ENCODE assay signal across 8 mouse cellular contexts in genomic region chr1:89525825-89526224, GRCm38 (mm10).
DNase-seq lines count a peak whose midpoint lies in the region; ATAC-seq and TF ChIP-seq lines count a peak whose summit lies in the region.

No protein-coding gene starts in this region.

- no peak for DNase-seq in forebrain, embryonic 10.5 days (ENCODE audit: extremely low spot score, low spot score)
- DNase-seq in cerebellum, postnatal 14 days: peak; percentile 86 to 92
- peak; percentile 56 to 78 for DNase-seq in layer of hippocampus, postnatal 14 days (ENCODE audit: low spot score in 2 of 2)
- peak; percentile 86 for DNase-seq in midbrain, postnatal 0 days (ENCODE audit: low spot score)
- DNase-seq in spleen, postnatal 4 days (ENCODE audit: low spot score in 2 of 2): no peak

- peak; percentile 54 for TF ChIP-seq CTCF in ES-Bruce4 (IDR thresholded peaks at IDR 0.05; ENCODE audit: low read depth, low read length)
- peak; percentile 91 for TF ChIP-seq CTCF in midbrain, postnatal 0 days (IDR thresholded peaks at IDR 0.05)

- no peak overlapping the region for H3K9ac ChIP-seq in forebrain, embryonic 12.5 days
- no peak overlapping the region for H3K9ac ChIP-seq in ES-Bruce4 (ENCODE audit: low read depth, poor library complexity, severe bottlenecking)
- no peak overlapping the region for H3K9ac ChIP-seq in hindbrain, embryonic 12.5 days
- H3K9ac ChIP-seq in midbrain, postnatal 0 days (replicated peaks; ENCODE audit: low read length, poor library complexity, severe bottlenecking): no peak overlapping the region

- peak; percentile 42; the same call in 1 of the 2 replicates for ATAC-seq in forebrain, embryonic 12.5 days (ENCODE audit: low FRiP score)
- ATAC-seq in hindbrain, embryonic 12.5 days (ENCODE audit: low FRiP score): peak; percentile 49; the same call in 1 of the 2 replicates
- ATAC-seq in midbrain, postnatal 0 days (ENCODE audit: low FRiP score): peak; percentile 47

- H3K4me2 ChIP-seq in forebrain, embryonic 12.5 days: no peak overlapping the region
- no peak overlapping the region for H3K4me2 ChIP-seq in hindbrain, embryonic 12.5 days (replicated peaks)
- H3K4me2 ChIP-seq in midbrain, postnatal 0 days (ENCODE audit: low read depth, low read length, poor library complexity, severe bottlenecking): no peak overlapping the region; the same call in 1 of the 2 replicates

- no peaks in the 10 kb centered on the region for H3K36me3 ChIP-seq in forebrain, embryonic 12.5 days (replicated peaks)
- H3K36me3 ChIP-seq in forebrain, embryonic 10.5 days (replicated peaks): no peaks in the 10 kb centered on the region; the same call in 1 of the 2 replicates
- H3K36me3 ChIP-seq in ES-Bruce4 (ENCODE audit: control insufficient read depth, insufficient read depth, low read length, poor library complexity, severe bottlenecking): no peaks in the 10 kb centered on the region
- H3K36me3 ChIP-seq in hindbrain, embryonic 12.5 days: no peaks in the 10 kb centered on the region
- no peaks in the 10 kb centered on the region for H3K36me3 ChIP-seq in midbrain, postnatal 0 days (ENCODE audit: insufficient read depth, low read length)

- H3K4me3 ChIP-seq in forebrain, embryonic 12.5 days (replicated peaks): no peak overlapping the region
- no peak overlapping the region for H3K4me3 ChIP-seq in forebrain, embryonic 10.5 days
- H3K4me3 ChIP-seq in ES-Bruce4 (ENCODE audit: low read depth, low read length): no peak overlapping the region
- H3K4me3 ChIP-seq in hindbrain, embryonic 12.5 days: no peak overlapping the region
- H3K4me3 ChIP-seq in midbrain, postnatal 0 days (ENCODE audit: low read depth, low read length): no peak overlapping the region

- peaks cover 23% of the 10 kb centered on the region for H3K27me3 ChIP-seq in forebrain, embryonic 12.5 days
- no peaks in the 10 kb centered on the region for H3K27me3 ChIP-seq in forebrain, embryonic 10.5 days (ENCODE audit: poor library complexity, severe bottlenecking)
- no peaks in the 10 kb centered on the region for H3K27me3 ChIP-seq in ES-Bruce4 (ENCODE audit: control insufficient read depth, insufficient read depth, low read length, poor library complexity, severe bottlenecking)
- H3K27me3 ChIP-seq in hindbrain, embryonic 12.5 days: 0 out of 2 replicates have a peak, but pooled peaks cover 4% of the 10 kb centered on the region
- H3K27me3 ChIP-seq in midbrain, postnatal 0 days (ENCODE audit: insufficient read depth, low read length): no peaks in the 10 kb centered on the region

- no peak for TF ChIP-seq POLR2A in ES-Bruce4 (IDR thresholded peaks at IDR 0.05; ENCODE audit: insufficient read depth, low read length)

- TF ChIP-seq EP300 in ES-Bruce4 (IDR thresholded peaks at IDR 0.05; ENCODE audit: insufficient read depth, low read depth, low read length): no peak

- no peak overlapping the region for H3K27ac ChIP-seq in forebrain, embryonic 12.5 days
- no peak overlapping the region for H3K27ac ChIP-seq in forebrain, embryonic 10.5 days
- H3K27ac ChIP-seq in ES-Bruce4 (ENCODE audit: insufficient read depth, low read length): no peak overlapping the region
- no peak overlapping the region for H3K27ac ChIP-seq in hindbrain, embryonic 12.5 days
- H3K27ac ChIP-seq in midbrain, postnatal 0 days (ENCODE audit: low read depth, low read length): no peak overlapping the region

- peaks cover 47% of the 10 kb centered on the region for H3K4me1 ChIP-seq in forebrain, embryonic 12.5 days
- peaks cover 58% of the 10 kb centered on the region for H3K4me1 ChIP-seq in forebrain, embryonic 10.5 days
- H3K4me1 ChIP-seq in ES-Bruce4 (ENCODE audit: control insufficient read depth, insufficient read depth, low read length): peaks cover 3% of the 10 kb centered on the region
- peaks cover 43% of the 10 kb centered on the region for H3K4me1 ChIP-seq in hindbrain, embryonic 12.5 days
- peaks cover 4% of the 10 kb centered on the region; the same call in 1 of the 2 replicates for H3K4me1 ChIP-seq in midbrain, postnatal 0 days (ENCODE audit: insufficient read depth, low read length)

- no peaks in the 10 kb centered on the region for H3K9me3 ChIP-seq in forebrain, embryonic 12.5 days
- H3K9me3 ChIP-seq in forebrain, embryonic 10.5 days: no peaks in the 10 kb centered on the region
- H3K9me3 ChIP-seq in ES-Bruce4 (replicated peaks; ENCODE audit: control insufficient read depth, insufficient read depth, low read length, poor library complexity, severe bottlenecking): no peaks in the 10 kb centered on the region
- no peaks in the 10 kb centered on the region for H3K9me3 ChIP-seq in hindbrain, embryonic 12.5 days (replicated peaks)
- H3K9me3 ChIP-seq in midbrain, postnatal 0 days (ENCODE audit: low read length): no peaks in the 10 kb centered on the region

- 41% methylated on average over 13 of the region's 13 CpGs for WGBS in forebrain, embryonic 12.5 days
- 57% methylated on average over 13 of the region's 13 CpGs for WGBS in forebrain, embryonic 10.5 days
- WGBS in hindbrain, embryonic 12.5 days: 43% methylated on average over 13 of the region's 13 CpGs
- WGBS in midbrain, postnatal 0 days: 21% methylated on average over 13 of the region's 13 CpGs

Comparison
In these comparisons a context has a peak if more than half of its experiments do, and no peak if none do; other contexts are left out.
1. DNase-seq: peak in cerebellum, postnatal 14 days (2 of 2), layer of hippocampus, postnatal 14 days (2 of 2) and midbrain, postnatal 0 days (single experiment); none in forebrain, embryonic 10.5 days (single experiment) and spleen, postnatal 4 days (0 of 2).
2. Peak in every context shown above with its lines, with median percentiles within 50 percentile points of each other: ATAC-seq.